Comparison of ENCODE assay signal across 8 mouse cellular contexts in genomic region chr6:84588221-84588894, GRCm38 (mm10). TPM values are rescaled to one million over a fixed set of nuclear protein-coding genes. Genes with fewer than 3 reads are reported as not detected.
A peak's percentile ranks its signal among the peaks of the same experiment; 100 is the strongest.
DNase-seq lines count a peak whose midpoint lies in the region; ATAC-seq and TF ChIP-seq lines count a peak whose summit lies in the region.

No protein-coding gene starts in this region.

- no peak for TF ChIP-seq EP300 in CH12.LX (IDR thresholded peaks at IDR 0.05; ENCODE audit: low read length)

- TF ChIP-seq RAD21 in CH12.LX (IDR thresholded peaks at IDR 0.05; ENCODE audit: low read depth, low read length): no peak

- TF ChIP-seq POLR2A in cerebellum, adult 2 months (IDR thresholded peaks at IDR 0.05; ENCODE audit: borderline replicate concordance, insufficient read depth, low read length): no peak
- no peak for TF ChIP-seq POLR2A in CH12.LX (IDR thresholded peaks at IDR 0.05; ENCODE audit: low read depth, low read length)

- dilution Hi-C loops in CH12.LX (cut with MboI; ENCODE audit: extremely low pct_ligation_motif_present, extremely low pct_unique_long_range_greater_than_20kb, low sequenced_read_pairs): no loop called here

- H3K4me2 ChIP-seq in CH12.LX (ENCODE audit: insufficient read depth, low read depth, poor library complexity, severe bottlenecking): peak overlapping the region; percentile 74
- peak overlapping the region; percentile 87 for H3K4me2 ChIP-seq in forebrain, embryonic 13.5 days
- H3K4me2 ChIP-seq in intestine, embryonic 16.5 days (ENCODE audit: low read depth, low read length): peak overlapping the region; percentile 93
- H3K4me2 ChIP-seq in midbrain, embryonic 11.5 days: peak overlapping the region; percentile 88

- no peak; the same call in 1 of the 2 replicates for ATAC-seq in forebrain, embryonic 13.5 days
- no peak for ATAC-seq in intestine, embryonic 16.5 days
- 0 out of 2 replicates have a peak, but pooled peaks have one; percentile 17 for ATAC-seq in midbrain, embryonic 11.5 days (ENCODE audit: low FRiP score)
- ATAC-seq in inflammation-experienced regulatory T-cells, adult 6 months: no peak

- H3K4me3 ChIP-seq in cerebellum, adult 2 months (replicated peaks; ENCODE audit: insufficient read depth, low read depth, low read length): peak overlapping the region; percentile 39
- no peak overlapping the region for H3K4me3 ChIP-seq in CH12.LX (replicated peaks in 1 of 3; ENCODE audit: low read depth in 2 of 3, low read length in 2 of 3, poor library complexity in 1 of 3)
- H3K4me3 ChIP-seq in forebrain, embryonic 13.5 days: peak overlapping the region; percentile 47
- peak overlapping the region; percentile 55 for H3K4me3 ChIP-seq in intestine, embryonic 16.5 days (ENCODE audit: low read length)
- H3K4me3 ChIP-seq in midbrain, embryonic 11.5 days (ENCODE audit: low read depth, low read length): peak overlapping the region; percentile 45

- H3K9me3 ChIP-seq in CH12.LX (replicated peaks; ENCODE audit: low read length): peaks cover 30% of the 10 kb centered on the region
- H3K9me3 ChIP-seq in forebrain, embryonic 13.5 days (replicated peaks): no peaks in the 10 kb centered on the region
- H3K9me3 ChIP-seq in intestine, embryonic 16.5 days (ENCODE audit: control insufficient read depth, low read length): no peaks in the 10 kb centered on the region
- no peaks in the 10 kb centered on the region for H3K9me3 ChIP-seq in midbrain, embryonic 11.5 days (ENCODE audit: control insufficient read depth, low read length)

- H3K36me3 ChIP-seq in CH12.LX (replicated peaks in 1 of 2; ENCODE audit: control insufficient read depth in 1 of 2, insufficient read depth in 1 of 2, low read length in 1 of 2): no peaks in the 10 kb centered on the region
- H3K36me3 ChIP-seq in forebrain, embryonic 13.5 days (ENCODE audit: poor library complexity, severe bottlenecking): no peaks in the 10 kb centered on the region
- no peaks in the 10 kb centered on the region for H3K36me3 ChIP-seq in intestine, embryonic 16.5 days (ENCODE audit: control insufficient read depth, insufficient read depth, low read length)
- H3K36me3 ChIP-seq in midbrain, embryonic 11.5 days (ENCODE audit: control insufficient read depth, insufficient read depth, low read length): no peaks in the 10 kb centered on the region

- no peak overlapping the region for H3K27ac ChIP-seq in cerebellum, adult 2 months (ENCODE audit: insufficient read depth, low read length)
- H3K27ac ChIP-seq in CH12.LX (ENCODE audit: insufficient read depth, low read depth): no peak overlapping the region
- H3K27ac ChIP-seq in forebrain, embryonic 13.5 days: no peak overlapping the region
- no peak overlapping the region for H3K27ac ChIP-seq in intestine, embryonic 16.5 days (ENCODE audit: low read length)
- no peak overlapping the region for H3K27ac ChIP-seq in midbrain, embryonic 11.5 days (ENCODE audit: low read depth, low read length)

- WGBS in cerebellum, adult 2 months: under 1% methylated on average over 40 of the region's 41 CpGs
- WGBS in forebrain, embryonic 13.5 days: under 1% methylated on average over 41 of the region's 41 CpGs
- under 1% methylated on average over 41 of the region's 41 CpGs for WGBS in intestine, embryonic 16.5 days
- under 1% methylated on average over 41 of the region's 41 CpGs for WGBS in midbrain, embryonic 11.5 days

- TF ChIP-seq CTCF in cerebellum, adult 2 months (IDR thresholded peaks at IDR 0.05; ENCODE audit: borderline replicate concordance, insufficient read depth, low read depth, low read length): no peak
- TF ChIP-seq CTCF in CH12.LX (conservative IDR thresholded peaks at IDR 0.05 in 1 of 2, IDR thresholded peaks at IDR 0.05 in 1 of 2; ENCODE audit: low read depth in 2 of 2, low read length in 2 of 2): no peak

- no peak overlapping the region for H3K9ac ChIP-seq in CH12.LX (ENCODE audit: insufficient read depth, low read depth)
- H3K9ac ChIP-seq in forebrain, embryonic 13.5 days: peak overlapping the region; percentile 56
- H3K9ac ChIP-seq in intestine, embryonic 16.5 days (ENCODE audit: low read depth, low read length): peak overlapping the region; percentile 53; the same call in 1 of the 2 replicates
- H3K9ac ChIP-seq in midbrain, embryonic 11.5 days (ENCODE audit: low read length): peak overlapping the region; percentile 49

- H3K4me1 ChIP-seq in cerebellum, adult 2 months (ENCODE audit: control insufficient read depth, insufficient read depth, low read length): peaks cover 3% of the 10 kb centered on the region; the same call in 1 of the 2 replicates
- H3K4me1 ChIP-seq in CH12.LX (ENCODE audit: control insufficient read depth in 1 of 2, insufficient read depth in 2 of 2): peaks cover 0 to 25% of the 10 kb centered on the region in 2 experiments; a peak in 3 of 4 replicates
- peaks cover 67% of the 10 kb centered on the region for H3K4me1 ChIP-seq in forebrain, embryonic 13.5 days
- peaks cover 61% of the 10 kb centered on the region for H3K4me1 ChIP-seq in intestine, embryonic 16.5 days (ENCODE audit: control insufficient read depth, insufficient read depth, low read length)
- H3K4me1 ChIP-seq in midbrain, embryonic 11.5 days (ENCODE audit: control insufficient read depth, insufficient read depth, low read length): peaks cover 43% of the 10 kb centered on the region

- no peak for DNase-seq in cerebellum, adult 2 months
- DNase-seq in cerebellum, adult 8-10 months: no peak
- no peak for DNase-seq in CH12.LX (ENCODE audit: extremely low read depth)
- DNase-seq in midbrain, embryonic 11.5 days (ENCODE audit: low spot score, missing footprints): peak; percentile 93
- DNase-seq in right cerebral cortex, adult 18-20 months: no peak

- in situ Hi-C loops in CH12.LX (cut with MboI; ENCODE audit: low pct_ligation_motif_present, low pct_unique_long_range_greater_than_20kb, low sequenced_read_pairs): loop anchor here (10.0 to 25.0 kb wide), 3 partner anchors 176 to 494 kb away; no protein-coding TSS in a partner anchor

- peaks cover 16% of the 10 kb centered on the region; the same call in 1 of the 2 replicates for H3K27me3 ChIP-seq in cerebellum, adult 2 months (ENCODE audit: control insufficient read depth, insufficient read depth, low read length)
- peaks cover 78% of the 10 kb centered on the region for H3K27me3 ChIP-seq in CH12.LX (replicated peaks)
- H3K27me3 ChIP-seq in forebrain, embryonic 13.5 days: peaks cover 86% of the 10 kb centered on the region
- H3K27me3 ChIP-seq in intestine, embryonic 16.5 days (replicated peaks; ENCODE audit: control insufficient read depth, insufficient read depth, low read length): peaks cover 57% of the 10 kb centered on the region
- H3K27me3 ChIP-seq in midbrain, embryonic 11.5 days (ENCODE audit: control insufficient read depth, insufficient read depth, low read length): peaks cover 74% of the 10 kb centered on the region

- H3K79me2 ChIP-seq in CH12.LX (replicated peaks; ENCODE audit: control insufficient read depth, extremely low read depth, insufficient read depth, poor library complexity, severe bottlenecking): no peaks in the 10 kb centered on the region

TF ChIP-seq in CH12.LX, 34 proteins besides CTCF, POLR2A, EP300 and RAD21:
- TF ChIP-seq ZMIZ1 (IDR thresholded peaks at IDR 0.05; ENCODE audit: low read depth, low read length) (no peak), BHLHE40 (IDR thresholded peaks at IDR 0.05; ENCODE audit: low read depth, low read length) (no peak)

RNA-seq across cellular contexts. Expression of gene Cyp26b1, which starts 5.3 kb away (rescaled TPM):
- polyA plus RNA-seq in cerebellum, adult 2 months (2012; rRNA removed): 13.6 and 14.5 TPM in 2 replicates
- not detected in 2 replicates for total RNA-seq in CH12.LX (2012; rRNA removed)
- total RNA-seq in CH12.LX (2014; rRNA removed): not detected in 2 replicates
- polyA plus RNA-seq in CH12.LX (2012; ENCODE audit: insufficient read length, low read depth): not detected in 2 replicates
- 0.63 and 2.9 TPM in 2 replicates for polyA plus RNA-seq in forebrain, embryonic 13.5 days (2015; fragmentation: Nextera tagmentation; extraction: Ambion mirVana)
- polyA plus RNA-seq in intestine, embryonic 16.5 days (2015; fragmentation: Nextera tagmentation; extraction: Ambion mirVana): 1.5 and 1.8 TPM in 2 replicates
- polyA plus RNA-seq in midbrain, embryonic 11.5 days (2014; fragmentation: Nextera tagmentation; extraction: Ambion mirVana): 3.1 and 3.7 TPM in 2 replicates
- under 1 TPM in 2 of 3 experiments, not detected in 1; 0.63 to 0.74 TPM for polyA plus RNA-seq in inflammation-experienced regulatory T-cells, adult 6 months (2017; shearing (Covaris generic))

Comparison
In these comparisons a context has a peak if more than half of its experiments do, and no peak if none do; other contexts are left out.
1. H3K4me3 ChIP-seq: peak in cerebellum, adult 2 months (single experiment), forebrain, embryonic 13.5 days (single experiment), intestine, embryonic 16.5 days (single experiment) and midbrain, embryonic 11.5 days (single experiment); none in CH12.LX (0 of 3).
2. Peak in every context shown above with its lines, with median percentiles within 50 percentile points of each other: H3K4me2 ChIP-seq.